ENCODE assay signal across 8 mouse cellular contexts in the genomic region with DNA sequence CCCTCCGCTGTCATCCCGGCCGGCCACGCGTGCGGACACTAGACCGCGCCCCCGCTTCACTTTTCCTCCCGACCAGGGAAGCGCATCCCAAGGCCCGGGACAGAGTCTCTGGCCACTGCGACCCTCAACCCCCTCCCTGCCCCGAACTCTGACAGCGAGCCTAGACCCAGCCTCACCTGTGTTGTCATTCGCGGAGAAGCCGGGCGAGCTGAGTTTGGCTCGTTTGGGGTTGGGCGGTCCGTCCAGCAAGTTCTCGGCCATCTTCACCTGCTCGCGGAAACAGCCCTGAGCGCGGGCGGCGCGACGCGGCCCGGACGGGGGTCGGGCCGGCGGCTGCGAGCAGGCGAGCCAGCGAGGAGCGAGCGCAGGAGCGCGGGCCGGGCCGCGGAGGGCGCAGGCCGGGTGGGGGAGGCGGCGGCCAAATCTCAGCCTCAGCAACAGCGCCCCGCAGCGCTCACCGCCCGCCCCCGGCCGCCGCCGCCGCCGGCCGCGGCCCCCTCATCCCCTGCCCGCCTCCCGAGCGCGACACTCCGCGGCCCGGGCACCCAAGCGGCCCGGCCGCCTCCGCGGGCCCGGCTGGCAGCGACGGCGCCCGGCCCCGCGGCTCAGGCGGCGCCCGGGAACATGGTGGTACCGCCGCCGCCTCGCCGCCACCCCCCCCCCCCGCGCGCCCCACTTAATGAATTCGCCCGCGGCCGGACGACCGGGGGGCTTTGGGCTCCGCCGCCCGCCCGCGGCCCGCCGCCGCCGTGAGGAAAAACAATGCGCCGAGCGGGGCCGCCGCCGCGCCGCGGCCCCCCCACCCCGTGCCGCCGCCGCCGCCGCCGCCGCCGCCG. TPM values are rescaled to one million over a fixed set of nuclear protein-coding genes. Genes with fewer than 3 reads are reported as not detected.
DNase-seq lines count a peak whose midpoint lies in the region; ATAC-seq lines count a peak whose summit lies in the region.

No protein-coding gene starts in this region.

- peak overlapping the region; percentile 98 for H3K27ac ChIP-seq in hindbrain, embryonic 12.5 days
- H3K27ac ChIP-seq in macrophage = no peak overlapping the region

- H3K9me3 ChIP-seq in hindbrain, embryonic 12.5 days (replicated peaks) = no peaks in the 10 kb centered on the region

- H3K27me3 ChIP-seq in hindbrain, embryonic 12.5 days = peaks cover 11% of the 10 kb centered on the region

- H3K36me3 ChIP-seq in hindbrain, embryonic 12.5 days = no peaks in the 10 kb centered on the region
- H3K36me3 ChIP-seq in macrophage (ENCODE audit: inconsistent target) = no peaks in the 10 kb centered on the region

- peak overlapping the region; percentile 97 for H3K4me3 ChIP-seq in hindbrain, embryonic 12.5 days
- H3K4me3 ChIP-seq in macrophage (ENCODE audit: inconsistent target) = peak overlapping the region; percentile 66

- peaks cover 49% of the 10 kb centered on the region for H3K79me2 ChIP-seq in macrophage (ENCODE audit: inconsistent target)

- H3K4me1 ChIP-seq in hindbrain, embryonic 12.5 days = peaks cover 22% of the 10 kb centered on the region

- H3K4me2 ChIP-seq in hindbrain, embryonic 12.5 days (replicated peaks) = peak overlapping the region; percentile 78

- H3K9ac ChIP-seq in hindbrain, embryonic 12.5 days = peak overlapping the region; percentile 94

- DNase-seq in Muller cell, postnatal 12 days (ENCODE audit: inconsistent ontology term) = peak; percentile 68
- peak; percentile 74 for DNase-seq in cerebellum, adult 9-11 months
- peak; percentile 38 to 62 for DNase-seq in frontal cortex, postnatal 10 days (ENCODE audit: low spot score in 2 of 2)
- peak; percentile 55 to 60 for DNase-seq in layer of hippocampus, postnatal 36 days
- peak; percentile 43 for DNase-seq in retina, postnatal 7 days (ENCODE audit: low read depth, low spot score)
- DNase-seq in urinary bladder, adult 18-20 months (ENCODE audit: low spot score in 2 of 2) = peak; percentile 41 to 51

- under 1% methylated on average over 72 of the region's 128 CpGs for WGBS in hindbrain, embryonic 12.5 days
- under 1% methylated on average over 65 of the region's 128 CpGs for WGBS in macrophage (ENCODE audit: missing documents)

- ATAC-seq in hindbrain, embryonic 12.5 days (ENCODE audit: low FRiP score) = peak; percentile 72

RNA-seq across cellular contexts. Expression of gene Crebbp, which starts 0.6 kb away (rescaled TPM):
- polyA plus RNA-seq in hindbrain, embryonic 12.5 days (2016; fragmentation: Nextera tagmentation; extraction: Ambion mirVana) = 40.8 and 45.7 TPM in 2 replicates
- 10 to 100 TPM; 77.3 to 96.4 TPM for total RNA-seq in layer of hippocampus, postnatal 36 days (2021)
- total RNA-seq in macrophage (2018; cell fraction: chromatin; rRNA removed) = 100 to 1,000 TPM in 24 of 26 experiments, 10 to 100 TPM in 2; 88.1 to 166 (median 126) TPM
- total RNA-seq in macrophage (2018; cell fraction: cytosol; rRNA removed) = 10 to 100 TPM; 28.1 to 45.8 (median 38.2) TPM
- total RNA-seq in macrophage (2018; cell fraction: nucleus; rRNA removed) = 10 to 100 TPM; 57.9 to 90.4 (median 74.3) TPM
- polyA plus RNA-seq in macrophage (2018) = 9.4 to 13.5 TPM (median 12.6 TPM) in 3 replicates
